Mouse (Mus musculus): ENCODE data around the gene Erc1. TPM values are rescaled to one million over a fixed set of nuclear protein-coding genes. Genes with fewer than 3 reads are reported as not detected.

The Erc1 gene
- polyA plus RNA-seq, 1 experiment from 2014 or later: 33.7 TPM

- H3K4me1 ChIP-seq (replicated peaks; ENCODE audit: control insufficient read depth, insufficient read depth, low read length): no peaks in the 10 kb centered on the region
- no peaks in the 10 kb centered on the region for H3K27me3 ChIP-seq (ENCODE audit: control insufficient read depth, insufficient read depth, low read length)
- H3K9ac ChIP-seq (ENCODE audit: low read length): no peak overlapping the region
- no peak overlapping the region for H3K27ac ChIP-seq (ENCODE audit: low read depth, low read length)
- H3K4me2 ChIP-seq (ENCODE audit: low read depth, low read length, severe bottlenecking): no peak overlapping the region
- ATAC-seq (replicated peaks; ENCODE audit: low FRiP score) (no peak), DNase-seq (ENCODE audit: low spot score) (no peak)
- H3K36me3 ChIP-seq (ENCODE audit: control insufficient read depth, insufficient read depth, low read length): no peaks in the 10 kb centered on the region
- no peaks in the 10 kb centered on the region for H3K9me3 ChIP-seq (ENCODE audit: control insufficient read depth, low read length)
- WGBS: 91% methylated on average over 2 of the region's 2 CpGs
- no peak overlapping the region for H3K4me3 ChIP-seq (ENCODE audit: low read depth, low read length)
These were observed 65.6 kb downstream of the Erc1 start for GRCm38 (mm10) chr6:119782416-119782815.

DNA sequence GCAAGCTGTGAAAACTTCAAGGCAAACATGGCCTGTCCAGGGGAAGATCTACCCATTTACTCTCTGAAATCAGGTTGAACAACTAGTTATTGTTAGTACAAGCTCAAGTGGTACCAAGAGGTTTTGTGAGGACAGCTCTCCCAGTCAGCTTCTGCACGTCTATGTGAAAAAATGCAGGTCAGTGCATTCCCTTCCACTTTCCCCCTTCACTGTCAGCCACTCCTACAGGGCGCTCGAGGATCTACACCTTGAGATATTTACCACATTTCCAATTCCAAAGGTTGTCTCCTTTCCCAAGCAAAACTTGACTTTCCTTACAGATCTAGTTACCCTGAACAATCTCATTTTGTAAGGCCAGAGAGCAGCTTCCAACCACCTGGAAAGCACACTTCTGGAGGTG lies 66.9 kb downstream of the Erc1 start:
- Histone ChIP-seq H3K27ac (ENCODE audit: low read depth, low read length) (no peak overlapping the region), H3K4me2 (ENCODE audit: low read depth, low read length, severe bottlenecking) (no peak overlapping the region), H3K36me3 (ENCODE audit: control insufficient read depth, insufficient read depth, low read length) (no peaks in the 10 kb centered on the region), H3K9ac (ENCODE audit: low read length) (no peak overlapping the region), H3K27me3 (ENCODE audit: control insufficient read depth, insufficient read depth, low read length) (no peaks in the 10 kb centered on the region), H3K4me1 (replicated peaks; ENCODE audit: control insufficient read depth, insufficient read depth, low read length) (no peaks in the 10 kb centered on the region), H3K9me3 (ENCODE audit: control insufficient read depth, low read length) (no peaks in the 10 kb centered on the region), H3K4me3 (ENCODE audit: low read depth, low read length) (no peak overlapping the region)
- no peak for DNase-seq (ENCODE audit: low spot score)
- 76% methylated on average over 3 of the region's 3 CpGs for WGBS
- no peak for ATAC-seq (replicated peaks; ENCODE audit: low FRiP score)

GRCm38 (mm10) chr6:119768778-119769177 lies 79.2 kb downstream of the Erc1 start:
- WGBS: 82% methylated on average over 1 of the region's 1 CpGs
- H3K36me3 ChIP-seq (ENCODE audit: control insufficient read depth, insufficient read depth, low read length): no peaks in the 10 kb centered on the region
- no peak overlapping the region for H3K27ac ChIP-seq (ENCODE audit: low read depth, low read length)
- H3K9me3 ChIP-seq (ENCODE audit: control insufficient read depth, low read length): no peaks in the 10 kb centered on the region
- DNase-seq (ENCODE audit: low spot score): no peak
- H3K4me1 ChIP-seq (replicated peaks; ENCODE audit: control insufficient read depth, insufficient read depth, low read length): no peaks in the 10 kb centered on the region
- no peak overlapping the region for H3K4me3 ChIP-seq (ENCODE audit: low read depth, low read length)
- ATAC-seq (replicated peaks; ENCODE audit: low FRiP score): no peak
- H3K27me3 ChIP-seq (ENCODE audit: control insufficient read depth, insufficient read depth, low read length): no peaks in the 10 kb centered on the region
- H3K4me2 ChIP-seq (ENCODE audit: low read depth, low read length, severe bottlenecking): no peak overlapping the region
- no peak overlapping the region for H3K9ac ChIP-seq (ENCODE audit: low read length)

DNA sequence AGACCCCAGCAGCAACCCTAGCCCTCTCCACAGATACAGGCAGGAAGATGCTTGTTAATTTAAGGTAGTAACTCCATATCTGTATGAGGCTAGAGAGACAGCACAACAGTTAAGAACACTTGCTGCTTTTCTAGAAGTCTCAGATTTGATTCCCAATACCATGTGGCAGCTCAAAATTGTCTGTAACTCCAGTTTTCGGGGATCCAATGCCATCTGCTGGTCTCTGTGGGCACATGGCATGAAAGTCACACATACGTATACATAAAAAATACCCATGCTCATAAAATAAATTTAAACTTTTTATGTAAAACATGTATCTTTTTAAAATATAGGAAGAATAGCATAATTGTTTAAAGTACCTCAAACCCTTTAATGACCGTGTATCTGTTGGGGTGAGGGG lies 83.6 kb downstream of the Erc1 start:
- Histone ChIP-seq H3K27ac (ENCODE audit: low read depth, low read length) (no peak overlapping the region), H3K4me1 (replicated peaks; ENCODE audit: control insufficient read depth, insufficient read depth, low read length) (no peaks in the 10 kb centered on the region), H3K9ac (ENCODE audit: low read length) (no peak overlapping the region), H3K9me3 (ENCODE audit: control insufficient read depth, low read length) (no peaks in the 10 kb centered on the region), H3K27me3 (ENCODE audit: control insufficient read depth, insufficient read depth, low read length) (no peaks in the 10 kb centered on the region), H3K4me3 (ENCODE audit: low read depth, low read length) (no peak overlapping the region), H3K4me2 (ENCODE audit: low read depth, low read length, severe bottlenecking) (no peak overlapping the region), H3K36me3 (ENCODE audit: control insufficient read depth, insufficient read depth, low read length) (no peaks in the 10 kb centered on the region)
- WGBS: 88% methylated on average over 3 of the region's 3 CpGs
- no peak for DNase-seq (ENCODE audit: low spot score)
- no peak for ATAC-seq (replicated peaks; ENCODE audit: low FRiP score)

DNA sequence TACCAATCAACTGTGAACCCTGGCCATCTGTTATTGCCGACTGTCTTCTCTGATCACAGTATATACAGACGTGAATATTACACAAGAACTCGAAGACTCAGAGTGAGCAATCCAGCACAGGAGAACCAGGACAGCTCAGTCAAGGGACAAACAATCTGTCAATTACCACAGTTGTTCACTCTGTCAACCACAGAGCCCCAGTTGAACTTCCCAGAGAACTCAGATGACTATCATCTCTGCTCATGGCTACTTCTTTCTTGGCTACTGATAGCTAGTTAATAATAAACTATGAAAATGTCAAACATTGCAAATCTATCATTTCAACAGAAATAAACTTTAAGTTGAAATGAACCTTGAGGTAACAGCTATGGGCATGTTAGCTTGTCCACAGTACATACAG lies 88.1 kb downstream of the Erc1 start:
- Histone ChIP-seq H3K4me3 (ENCODE audit: low read depth, low read length) (no peak overlapping the region), H3K27me3 (ENCODE audit: control insufficient read depth, insufficient read depth, low read length) (no peaks in the 10 kb centered on the region), H3K9ac (ENCODE audit: low read length) (no peak overlapping the region), H3K4me2 (ENCODE audit: low read depth, low read length, severe bottlenecking) (no peak overlapping the region), H3K4me1 (replicated peaks; ENCODE audit: control insufficient read depth, insufficient read depth, low read length) (no peaks in the 10 kb centered on the region), H3K27ac (ENCODE audit: low read depth, low read length) (no peak overlapping the region), H3K36me3 (ENCODE audit: control insufficient read depth, insufficient read depth, low read length) (no peaks in the 10 kb centered on the region), H3K9me3 (ENCODE audit: control insufficient read depth, low read length) (no peaks in the 10 kb centered on the region)
- DNase-seq (ENCODE audit: low spot score) (no peak), ATAC-seq (replicated peaks; ENCODE audit: low FRiP score) (no peak)
- WGBS: 87% methylated on average over 3 of the region's 3 CpGs

- Histone ChIP-seq H3K36me3 (ENCODE audit: control insufficient read depth, insufficient read depth, low read length) (no peaks in the 10 kb centered on the region), H3K27ac (ENCODE audit: low read depth, low read length) (no peak overlapping the region), H3K9me3 (ENCODE audit: control insufficient read depth, low read length) (no peaks in the 10 kb centered on the region), H3K27me3 (ENCODE audit: control insufficient read depth, insufficient read depth, low read length) (no peaks in the 10 kb centered on the region), H3K4me1 (replicated peaks; ENCODE audit: control insufficient read depth, insufficient read depth, low read length) (no peaks in the 10 kb centered on the region), H3K4me3 (ENCODE audit: low read depth, low read length) (no peak overlapping the region), H3K9ac (ENCODE audit: low read length) (no peak overlapping the region), H3K4me2 (ENCODE audit: low read depth, low read length, severe bottlenecking) (no peak overlapping the region)
- WGBS: 90% methylated on average over 2 of the region's 2 CpGs
- ATAC-seq (replicated peaks; ENCODE audit: low FRiP score) (no peak), DNase-seq (ENCODE audit: low spot score) (no peak)
These were observed 89.5 kb downstream of the Erc1 start for GRCm38 (mm10) chr6:119758490-119758889.

- ATAC-seq (replicated peaks; ENCODE audit: low FRiP score): no peak
- H3K9me3 ChIP-seq (ENCODE audit: control insufficient read depth, low read length): no peaks in the 10 kb centered on the region
- H3K27me3 ChIP-seq (ENCODE audit: control insufficient read depth, insufficient read depth, low read length): no peaks in the 10 kb centered on the region
- WGBS: 52% methylated on average over 5 of the region's 5 CpGs
- H3K27ac ChIP-seq (ENCODE audit: low read depth, low read length): no peak overlapping the region
- no peak overlapping the region for H3K4me2 ChIP-seq (ENCODE audit: low read depth, low read length, severe bottlenecking)
- no peak overlapping the region for H3K9ac ChIP-seq (ENCODE audit: low read length)
- no peaks in the 10 kb centered on the region for H3K36me3 ChIP-seq (ENCODE audit: control insufficient read depth, insufficient read depth, low read length)
- DNase-seq (ENCODE audit: low spot score): no peak
- H3K4me1 ChIP-seq (replicated peaks; ENCODE audit: control insufficient read depth, insufficient read depth, low read length): no peaks in the 10 kb centered on the region
- H3K4me3 ChIP-seq (ENCODE audit: low read depth, low read length): no peak overlapping the region
These were observed 90.2 kb downstream of the Erc1 start for GRCm38 (mm10) chr6:119757796-119758195.

- no peak overlapping the region for H3K27ac ChIP-seq (ENCODE audit: low read depth, low read length)
- DNase-seq (ENCODE audit: low spot score): no peak
- H3K9ac ChIP-seq (ENCODE audit: low read length): no peak overlapping the region
- 82% methylated on average over 3 of the region's 3 CpGs for WGBS
- H3K9me3 ChIP-seq (ENCODE audit: control insufficient read depth, low read length): no peaks in the 10 kb centered on the region
- H3K27me3 ChIP-seq (ENCODE audit: control insufficient read depth, insufficient read depth, low read length): no peaks in the 10 kb centered on the region
- no peaks in the 10 kb centered on the region; the same call in 1 of the 2 replicates for H3K36me3 ChIP-seq (ENCODE audit: control insufficient read depth, insufficient read depth, low read length)
- no peak overlapping the region for H3K4me3 ChIP-seq (ENCODE audit: low read depth, low read length)
- no peak overlapping the region for H3K4me2 ChIP-seq (ENCODE audit: low read depth, low read length, severe bottlenecking)
- no peaks in the 10 kb centered on the region for H3K4me1 ChIP-seq (replicated peaks; ENCODE audit: control insufficient read depth, insufficient read depth, low read length)
- no peak for ATAC-seq (replicated peaks; ENCODE audit: low FRiP score)
These were observed 92.1 kb downstream of the Erc1 start for GRCm38 (mm10) chr6:119755866-119756265.

GRCm38 (mm10) chr6:119749093-119749635 lies 98.8 kb downstream of the Erc1 start:
- ATAC-seq (replicated peaks; ENCODE audit: low FRiP score) (no peak), DNase-seq (ENCODE audit: low spot score) (no peak)
- H3K27me3 ChIP-seq (ENCODE audit: control insufficient read depth, insufficient read depth, low read length): no peaks in the 10 kb centered on the region
- H3K27ac ChIP-seq (ENCODE audit: low read depth, low read length): no peak overlapping the region
- no peaks in the 10 kb centered on the region for H3K9me3 ChIP-seq (ENCODE audit: control insufficient read depth, low read length)
- H3K9ac ChIP-seq (ENCODE audit: low read length): no peak overlapping the region
- no peak overlapping the region for H3K4me3 ChIP-seq (ENCODE audit: low read depth, low read length)
- H3K4me1 ChIP-seq (replicated peaks; ENCODE audit: control insufficient read depth, insufficient read depth, low read length): no peaks in the 10 kb centered on the region
- no peaks in the 10 kb centered on the region; the same call in 1 of the 2 replicates for H3K36me3 ChIP-seq (ENCODE audit: control insufficient read depth, insufficient read depth, low read length)
- WGBS: 83% methylated on average over 7 of the region's 7 CpGs
- no peak overlapping the region for H3K4me2 ChIP-seq (ENCODE audit: low read depth, low read length, severe bottlenecking)

Data from forebrain, embryonic 11.5 days (tissue).